Mouse (Mus musculus) erythroblast, embryonic 14.5 days (primary cell): ENCODE measurements around the gene Mob3a. TPM values are rescaled to one million over a fixed set of nuclear protein-coding genes. Genes with fewer than 3 reads are reported as not detected.

ENCODE experiments used
- H3K27me3 ChIP-seq: 2 replicates; pipeline ENCODE4 v1.6.1; 2012; ENCODE audit warnings: inconsistent platforms; ENCODE audit not compliant: control insufficient read depth
- H3K36me3 ChIP-seq: 2 replicates; pipeline ENCODE4 v1.6.1; 2012; ENCODE audit warnings: mild to moderate bottlenecking, inconsistent platforms; ENCODE audit not compliant: control insufficient read depth
- H3K4me1 ChIP-seq: 2 replicates; pipeline ENCODE4 v1.6.1; 2012; ENCODE audit warnings: inconsistent platforms; ENCODE audit not compliant: control insufficient read depth
- H3K4me3 ChIP-seq: replicated peaks from 2 replicates; pipeline ENCODE3; 2012; ENCODE audit warnings: moderate library complexity, mild to moderate bottlenecking, inconsistent platforms
- H3K9me3 ChIP-seq: 2 replicates; pipeline ENCODE4 v1.6.1; 2012; ENCODE audit warnings: low read length, inconsistent platforms, mixed read lengths; ENCODE audit not compliant: control insufficient read depth
- GATA1 ChIP-seq: IDR thresholded peaks from 2 replicates; pipeline ENCODE4 v1.6.1; 2012; ENCODE audit warnings: low read length, inconsistent platforms, mixed read lengths
- TAL1 ChIP-seq: IDR thresholded peaks from 3 replicates; pipeline ENCODE4 v1.6.1; 2012; ENCODE audit warnings: low read length, inconsistent platforms, mixed read lengths
- polyA plus RNA-seq: library from polyadenylated mRNA; stranded (reverse); fragments of >175 nt; gene quantifications from 2 replicates; pipeline ENCODE4 v1.2.3, GENCODE M21; 2012

Mob3a gene
- polyA plus RNA-seq, 1 experiment = 2.1 TPM

DNA sequence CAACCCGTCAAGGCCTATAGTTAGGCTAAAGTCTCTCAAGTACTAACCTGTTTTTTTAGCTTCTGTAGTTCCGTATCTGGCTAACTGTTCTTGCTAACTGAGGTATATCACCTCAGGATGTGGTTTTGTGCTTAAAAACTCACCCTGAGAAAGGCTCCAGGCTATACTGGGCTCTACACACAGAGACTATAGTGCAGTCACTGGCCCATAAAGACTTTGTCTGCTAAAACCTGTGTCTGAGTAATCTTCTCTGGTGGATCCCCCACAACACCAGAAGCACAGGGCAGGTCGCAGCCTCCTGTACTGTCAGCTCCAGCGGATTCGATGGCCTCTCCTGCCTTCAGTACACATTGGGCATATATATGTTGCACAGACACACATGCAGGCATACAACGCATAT, 19.8 kb downstream of the Mob3a start:
- TF ChIP-seq TAL1 (no peak), GATA1 (no peak)
- H3K4me3 ChIP-seq = no peak overlapping the region
- no peaks in the 10 kb centered on the region for H3K9me3 ChIP-seq
- peaks cover 52% of the 10 kb centered on the region for H3K36me3 ChIP-seq
- H3K4me1 ChIP-seq = peaks cover 81% of the 10 kb centered on the region
- no peaks in the 10 kb centered on the region for H3K27me3 ChIP-seq

DNA sequence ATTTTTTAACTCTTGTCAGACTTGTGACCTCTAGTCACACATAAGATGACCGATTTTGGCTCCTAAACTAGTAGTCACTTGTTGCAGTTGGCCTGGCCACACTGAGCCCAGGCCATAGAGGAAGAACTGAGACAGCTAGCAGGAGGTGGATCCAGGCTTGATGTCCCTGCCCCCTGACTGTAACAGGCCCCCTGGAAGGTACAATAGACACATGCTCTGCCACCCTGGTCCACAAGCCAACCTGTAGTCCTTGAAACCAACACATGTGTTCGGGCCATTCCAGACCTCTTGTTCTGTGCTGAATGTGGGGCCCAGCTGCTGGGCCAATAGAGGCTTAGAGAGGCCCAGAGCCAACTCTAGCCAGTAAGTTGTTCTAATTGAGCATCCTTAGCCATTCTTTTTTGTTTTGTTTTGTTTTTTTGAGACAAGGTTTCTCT, 21.5 kb downstream of the Mob3a start:
- TF ChIP-seq GATA1 = no peak
- no peak for TF ChIP-seq TAL1
- Histone ChIP-seq H3K9me3 (no peaks in the 10 kb centered on the region), H3K4me1 (peaks cover 75% of the 10 kb centered on the region), H3K36me3 (peaks cover 35% of the 10 kb centered on the region), H3K4me3 (no peak overlapping the region), H3K27me3 (no peaks in the 10 kb centered on the region)

- Histone ChIP-seq H3K27me3 (no peaks in the 10 kb centered on the region), H3K36me3 (peaks cover 31% of the 10 kb centered on the region), H3K4me3 (peak overlapping the region; percentile 81), H3K4me1 (peaks cover 75% of the 10 kb centered on the region), H3K9me3 (no peaks in the 10 kb centered on the region)
- no peak for TF ChIP-seq GATA1
- TF ChIP-seq TAL1 = no peak
These were observed 22.1 kb downstream of the Mob3a start for GRCm38 (mm10) chr10:80679556-80680259.

DNA sequence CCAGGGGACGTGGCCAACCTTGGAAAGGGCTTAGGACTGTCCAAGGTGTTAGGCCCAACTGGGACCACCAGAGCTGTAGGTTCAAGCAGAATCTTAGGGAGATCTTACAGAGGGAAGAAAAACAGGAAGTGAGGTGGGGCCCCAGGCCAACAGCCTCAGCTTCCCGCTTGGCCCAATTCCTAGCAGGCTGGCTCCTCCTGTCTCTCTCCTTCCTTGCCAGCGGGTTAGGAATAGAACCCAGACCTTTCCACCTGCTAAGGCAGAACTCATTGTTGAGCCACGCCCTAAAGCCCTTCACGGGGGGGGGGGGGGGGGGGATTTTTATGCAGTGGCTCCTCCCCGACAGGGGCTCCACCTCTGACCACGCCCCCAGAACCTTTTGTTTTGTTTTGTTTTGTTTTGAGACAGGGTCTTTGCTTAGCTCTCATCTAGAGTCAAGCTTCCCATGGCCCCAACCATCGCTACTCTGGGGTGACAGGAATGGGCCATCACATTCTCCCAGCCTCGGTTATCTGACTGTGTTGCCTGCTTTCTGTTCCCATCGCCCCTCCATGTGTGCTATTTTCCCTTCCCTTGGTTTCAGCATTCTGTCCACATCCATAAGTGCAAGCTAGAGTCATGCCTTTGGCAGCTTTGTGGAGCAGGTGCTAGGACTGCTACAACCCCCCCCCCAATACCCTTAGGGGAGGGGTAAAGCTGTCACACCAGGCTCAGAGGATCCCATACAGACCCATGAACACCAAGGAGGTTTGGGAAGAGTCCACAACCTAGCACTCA, 23.0 kb downstream of the Mob3a start:
- Histone ChIP-seq H3K4me3 (peak overlapping the region; percentile 81), H3K4me1 (peaks cover 75% of the 10 kb centered on the region), H3K36me3 (peaks cover 33% of the 10 kb centered on the region), H3K27me3 (no peaks in the 10 kb centered on the region), H3K9me3 (no peaks in the 10 kb centered on the region)
- TF ChIP-seq TAL1 (no peak), GATA1 (no peak)

GRCm38 (mm10) chr10:80677942-80678436, 23.8 kb downstream of the Mob3a start, which contains the start of gene Mknk2:
Gene Mknk2 (minus strand): TSS chr10:80678112.
- H3K9me3 ChIP-seq = no peaks in the 10 kb centered on the region
- no peaks in the 10 kb centered on the region for H3K27me3 ChIP-seq
- H3K4me3 ChIP-seq = peak within 1 kb of the TSS; percentile 81
- H3K4me1 ChIP-seq = peaks cover 75% of the 10 kb centered on the region
- H3K36me3 ChIP-seq = peaks cover 33% of the 10 kb centered on the region
- peak; percentile 59 for TF ChIP-seq GATA1
- TF ChIP-seq TAL1 = peak; percentile 52; the same call in 2 of the 3 replicates

DNA sequence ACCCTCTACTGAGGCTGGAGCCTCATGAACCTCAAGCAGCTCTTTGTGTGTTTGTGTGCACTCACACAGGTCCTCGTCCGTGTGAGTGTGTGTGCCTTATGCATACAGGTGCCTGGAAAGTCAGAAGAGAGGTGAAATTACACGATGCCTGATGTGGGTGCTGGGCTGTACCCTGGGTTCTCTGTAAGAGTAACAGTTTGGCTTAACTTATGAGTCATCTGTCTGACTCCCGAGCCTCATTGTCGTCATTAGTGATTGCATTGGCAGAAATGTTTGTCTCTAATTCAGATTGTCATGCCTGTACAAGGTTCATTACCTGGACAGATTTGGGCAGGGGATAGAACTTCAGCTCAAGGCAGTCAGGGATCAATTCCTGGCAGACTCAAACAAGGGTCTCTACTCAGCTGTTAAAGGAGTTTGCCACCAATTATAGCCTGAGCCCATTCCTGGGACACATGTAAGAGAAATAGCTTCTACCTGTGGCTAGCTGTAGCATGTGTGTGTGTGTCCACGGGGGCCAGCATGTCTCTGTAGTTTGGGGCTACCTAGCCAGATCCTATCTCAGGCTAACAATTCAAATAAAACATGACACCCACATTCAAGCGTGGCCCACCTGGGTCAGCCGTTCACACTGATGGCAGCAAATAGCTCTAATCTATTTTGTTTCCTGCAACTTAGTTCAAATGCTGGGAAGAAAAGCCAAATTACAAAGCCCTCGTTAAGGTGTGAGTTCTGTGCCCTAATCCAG, 24.5 kb downstream of the Mob3a start:
- TF ChIP-seq TAL1 = no peak
- no peak for TF ChIP-seq GATA1
- Histone ChIP-seq H3K4me3 (peak overlapping the region; percentile 81), H3K36me3 (peaks cover 37% of the 10 kb centered on the region), H3K9me3 (no peaks in the 10 kb centered on the region), H3K4me1 (peaks cover 80% of the 10 kb centered on the region), H3K27me3 (no peaks in the 10 kb centered on the region)

DNA sequence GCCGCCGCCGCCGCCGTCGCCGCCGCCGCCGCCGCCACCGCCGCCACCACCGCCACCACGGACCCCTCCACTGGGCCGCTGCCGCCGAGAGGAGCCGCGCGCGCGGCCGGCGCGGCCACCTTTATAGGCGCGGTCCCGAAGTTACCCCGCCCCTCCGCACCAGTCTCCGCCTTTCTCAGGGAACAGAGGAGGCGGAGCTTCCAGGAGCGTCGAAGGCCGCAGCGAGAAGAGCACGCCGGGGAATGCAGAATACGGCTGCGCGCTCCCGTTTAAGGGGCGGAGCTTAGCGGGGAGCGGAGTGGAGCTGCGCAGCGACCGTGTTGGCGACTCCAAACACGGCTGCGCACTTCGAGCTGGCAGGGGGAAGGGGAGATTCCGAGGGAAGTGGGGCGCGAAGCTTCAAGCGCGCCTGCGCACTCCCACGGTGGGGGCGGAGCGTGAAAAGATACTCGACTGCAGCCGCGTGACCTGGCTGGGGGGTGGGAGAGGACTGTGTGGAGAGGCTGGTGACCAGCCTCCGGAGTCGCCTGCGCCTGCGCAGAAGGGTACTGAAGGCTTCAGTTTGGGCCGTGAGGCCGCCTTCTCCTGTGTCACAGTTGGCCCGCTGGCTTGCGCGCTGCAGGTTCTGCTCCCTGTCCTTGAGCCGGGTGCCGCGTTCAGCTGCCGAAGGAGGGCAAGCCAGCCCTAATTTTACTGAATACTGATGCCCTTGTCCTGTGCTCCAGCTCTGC, 25.4 kb downstream of the Mob3a start:
- Histone ChIP-seq H3K27me3 (no peaks in the 10 kb centered on the region), H3K9me3 (no peaks in the 10 kb centered on the region), H3K4me3 (peak overlapping the region; percentile 81), H3K36me3 (peaks cover 41% of the 10 kb centered on the region), H3K4me1 (peaks cover 84% of the 10 kb centered on the region)
- no peak for TF ChIP-seq TAL1
- no peak for TF ChIP-seq GATA1
